Mouse (Mus musculus) layer of hippocampus, adult 9-11 months (tissue): ENCODE measurements around the gene Slc7a6.

ENCODE experiments used
- DNase-seq: peaks from one replicate; pipeline ENCODE4 v3.0.0; 2022

Gene Slc7a6

DNA sequence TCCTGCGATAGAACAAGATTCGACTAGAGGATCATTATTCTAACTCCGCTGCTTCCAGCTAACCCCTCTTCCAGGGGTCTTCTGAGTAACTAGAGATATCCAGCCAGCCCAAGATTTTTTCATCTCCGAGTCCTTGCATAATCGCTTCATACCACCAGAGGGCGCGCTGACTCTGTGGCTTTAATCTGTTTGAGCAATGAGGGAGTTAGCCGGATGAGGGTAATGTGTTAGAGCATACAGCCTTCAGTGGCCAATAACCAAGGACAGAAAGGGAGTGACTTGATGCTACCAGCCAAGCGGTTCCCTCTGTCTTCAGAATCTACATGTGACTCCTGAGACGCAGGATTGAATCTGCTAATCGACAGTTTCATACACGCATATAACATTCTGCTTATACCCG is 27.9 kb upstream of the Slc7a6 start:
- peak; percentile 52 for DNase-seq

- no peak for DNase-seq
Measured at GRCm38 (mm10) chr8:106145331-106145730, 23.3 kb upstream of the Slc7a6 start.

DNA sequence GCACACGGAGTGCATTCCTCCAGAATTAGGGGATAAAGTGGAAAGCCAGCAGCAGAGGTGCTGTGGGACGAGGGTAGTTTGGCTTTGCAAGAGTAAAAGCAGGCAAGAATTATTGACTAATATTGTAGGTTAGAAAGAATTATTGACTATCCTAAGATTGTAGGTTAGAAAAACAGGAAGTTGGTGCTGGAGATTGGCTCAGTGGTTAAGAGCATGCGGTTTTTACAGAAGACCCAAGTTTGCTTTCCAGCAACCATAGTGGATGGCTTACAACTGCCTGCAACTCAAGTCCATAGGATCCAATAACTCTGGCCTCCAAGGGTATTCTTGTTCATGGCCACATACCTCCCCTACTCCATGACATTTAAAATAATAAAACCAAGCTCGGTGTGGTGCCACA is 22.6 kb upstream of the Slc7a6 start:
- no peak for DNase-seq

- DNase-seq: no peak
Measured at GRCm38 (mm10) chr8:106147868-106148565, 20.6 kb upstream of the Slc7a6 start.

GRCm38 (mm10) chr8:106149025-106149424 is 19.6 kb upstream of the Slc7a6 start:
- peak; percentile 42 for DNase-seq

DNA sequence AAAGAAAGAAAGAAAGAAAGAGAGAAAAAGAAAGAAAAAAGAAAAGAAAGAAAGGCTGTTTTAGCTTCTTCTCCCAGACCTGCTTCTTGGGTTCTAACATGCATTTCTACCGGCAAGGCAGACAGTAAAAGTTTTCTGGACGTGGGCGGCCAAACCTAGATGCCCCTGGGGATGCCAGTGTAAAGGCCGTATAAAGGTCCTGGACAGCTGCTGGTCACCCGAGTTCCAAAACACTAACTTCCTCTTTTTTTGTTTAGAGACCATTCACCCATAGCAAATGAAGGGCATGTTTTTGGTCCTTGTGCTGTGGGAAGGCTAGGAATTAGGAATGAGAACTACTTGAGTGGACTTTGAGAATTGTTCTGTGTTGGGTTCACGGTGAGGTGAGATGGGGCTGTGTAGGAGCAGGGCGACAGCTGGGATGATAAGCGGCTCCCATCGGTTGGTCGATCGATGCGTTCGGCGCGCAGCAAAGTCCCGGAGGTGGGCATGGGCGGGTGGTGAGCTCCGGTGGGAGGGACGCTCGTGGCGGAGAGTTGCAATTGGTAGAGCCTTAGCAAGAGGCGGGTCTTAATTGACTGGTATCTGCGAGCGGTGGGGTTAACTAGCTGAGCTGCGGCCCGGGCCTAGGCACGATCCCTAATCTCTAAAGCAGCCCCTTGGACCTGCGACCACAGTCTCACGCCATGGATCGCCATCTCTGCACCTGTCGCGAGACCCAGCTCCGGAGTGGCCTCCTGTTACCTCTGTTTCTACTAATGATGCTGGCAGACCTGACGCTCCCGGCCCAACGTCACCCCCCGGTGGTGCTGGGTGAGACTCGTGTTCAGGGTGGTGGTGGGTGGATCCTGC is 18.6 kb upstream of the Slc7a6 start, which contains the start of gene Pla2g15:
TSS of gene Pla2g15 (plus strand) at position 599 of the 852 bp plus-strand sequence.
- peak; percentile 95 for DNase-seq

DNA sequence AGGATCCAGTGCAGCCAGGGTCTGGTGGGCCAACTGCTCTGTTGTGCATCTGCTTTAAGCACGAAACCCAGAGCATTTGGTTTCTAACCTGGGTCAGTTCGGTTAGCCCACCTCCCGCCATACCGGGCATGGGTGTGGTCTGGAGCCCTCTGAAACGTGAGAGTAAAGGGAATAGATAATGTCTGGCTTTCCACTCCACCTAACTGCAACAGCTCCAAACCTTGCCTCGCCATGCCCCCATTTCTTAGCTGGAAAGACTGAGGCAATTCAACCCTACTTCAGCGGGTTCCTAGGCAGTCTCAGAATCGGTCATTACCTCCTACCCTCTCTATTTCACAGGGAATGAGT is 18.0 kb upstream of the Slc7a6 start:
- DNase-seq: no peak

- DNase-seq: no peak
Measured at GRCm38 (mm10) chr8:106151041-106151440, 17.6 kb upstream of the Slc7a6 start.

GRCm38 (mm10) chr8:106152876-106153275 is 15.8 kb upstream of the Slc7a6 start:
- peak; percentile 79 for DNase-seq

- no peak for DNase-seq
Measured at GRCm38 (mm10) chr8:106157419-106157818, 11.2 kb upstream of the Slc7a6 start.

GRCm38 (mm10) chr8:106158381-106158780 is 10.3 kb upstream of the Slc7a6 start:
- DNase-seq: no peak

DNA sequence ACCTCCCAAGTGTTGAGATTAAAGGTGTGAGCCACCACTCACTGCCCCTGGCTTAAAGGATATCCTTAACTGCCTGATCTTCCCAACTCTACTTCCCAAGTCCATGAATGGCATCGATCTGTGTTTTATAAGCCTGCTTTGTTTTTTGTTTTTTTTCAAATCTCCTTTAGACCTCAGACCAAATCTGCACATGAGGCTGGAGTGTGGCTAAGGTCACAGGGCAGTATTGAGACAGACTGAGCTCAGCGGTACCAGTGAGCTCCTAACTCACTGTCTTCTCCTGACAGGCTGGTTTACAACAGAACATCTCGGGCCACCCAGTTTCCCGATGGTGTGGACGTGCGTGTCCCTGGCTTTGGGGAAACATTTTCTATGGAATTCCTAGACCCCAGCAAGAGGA is 8.8 kb upstream of the Slc7a6 start:
- DNase-seq: no peak

GRCm38 (mm10) chr8:106163251-106163650 is 5.4 kb upstream of the Slc7a6 start:
- DNase-seq: no peak

- DNase-seq: peak; percentile 70
Measured at GRCm38 (mm10) chr8:106165460-106165859, 3.2 kb upstream of the Slc7a6 start.

GRCm38 (mm10) chr8:106169017-106169933 is 618 bp downstream of the Slc7a6 start:
- DNase-seq: no peak

GRCm38 (mm10) chr8:106169934-106170480 is 1.4 kb downstream of the Slc7a6 start:
- no peak for DNase-seq

GRCm38 (mm10) chr8:106173566-106173965 is 4.9 kb downstream of the Slc7a6 start:
- no peak for DNase-seq

GRCm38 (mm10) chr8:106176891-106177290 is 8.2 kb downstream of the Slc7a6 start:
- DNase-seq: no peak

- DNase-seq: no peak
Measured at GRCm38 (mm10) chr8:106177594-106177993, 8.9 kb downstream of the Slc7a6 start.

- DNase-seq: no peak
Measured at GRCm38 (mm10) chr8:106178428-106178827, 9.8 kb downstream of the Slc7a6 start.

DNA sequence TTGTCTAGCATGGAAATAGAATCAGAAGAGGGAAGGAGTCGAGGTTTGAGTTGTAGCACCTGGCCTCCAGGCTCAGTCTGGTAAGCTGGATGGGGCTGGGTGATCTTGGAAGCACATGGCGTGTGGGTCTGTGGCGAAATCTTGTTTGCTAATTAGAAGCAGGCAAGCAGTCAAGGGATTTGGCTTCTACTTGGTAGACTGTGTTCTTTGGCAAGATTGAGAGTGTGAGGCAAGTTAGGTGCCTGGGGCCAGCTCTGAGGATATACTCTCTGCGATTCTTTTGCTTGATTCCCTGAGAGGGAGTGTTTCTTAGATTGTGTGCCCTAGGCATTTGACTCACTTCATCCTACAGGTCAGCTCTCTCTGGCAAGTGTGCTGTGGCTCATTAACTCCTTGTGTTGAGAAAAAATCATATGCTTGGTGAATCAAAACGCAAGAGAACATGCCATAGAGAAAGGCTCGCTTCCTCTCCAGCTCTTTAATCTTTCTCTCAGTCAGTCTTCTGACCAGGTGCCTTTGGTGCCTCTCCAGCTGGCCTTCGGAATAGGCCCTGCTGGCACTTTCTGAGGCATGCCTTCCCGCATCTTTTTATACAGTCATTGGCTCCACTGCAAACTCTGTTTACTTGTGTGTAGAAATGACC is 17.1 kb downstream of the Slc7a6 start:
- DNase-seq: peak; percentile 42

DNA sequence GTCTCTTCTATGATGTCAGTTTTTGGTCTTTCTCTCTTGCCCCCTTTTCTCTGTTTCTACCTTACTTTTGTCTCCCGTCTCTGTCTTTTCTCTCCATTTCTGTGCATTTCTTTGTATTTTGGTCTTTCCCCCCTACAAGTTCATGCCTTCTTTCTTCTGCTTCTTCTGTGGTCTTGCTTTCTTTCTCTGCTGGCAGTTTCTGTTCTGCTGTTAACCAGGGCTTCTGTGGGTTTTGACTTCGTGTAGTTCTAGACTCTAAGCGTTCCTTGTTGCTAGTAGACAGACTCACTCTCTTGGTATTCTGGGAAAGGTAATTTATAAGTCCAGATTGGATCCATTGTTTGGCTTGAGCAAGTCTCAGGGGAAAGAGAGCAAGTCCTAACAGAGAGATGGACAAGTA is 17.7 kb downstream of the Slc7a6 start:
- DNase-seq: no peak
